ENCODE assay signal across 24 mouse cellular contexts in genomic region chr15:103190083-103190482, GRCm38 (mm10). TPM values are rescaled to one million over a fixed set of nuclear protein-coding genes. Genes with fewer than 3 reads are reported as not detected.
DNase-seq lines count a peak whose midpoint lies in the region; ATAC-seq and TF ChIP-seq lines count a peak whose summit lies in the region.
"Had no signal": no experiment of that assay in that cellular context is flagged by ENCODE, and none has a peak within 500 bp of the region (broad histone marks: within the 10 kb centered on the region; RNA-seq: fewer than 3 reads in every experiment).

No protein-coding gene starts in this region.

- no peak overlapping the region for H3K27ac ChIP-seq in forebrain, embryonic 11.5 days (ENCODE audit: low read depth, low read length)
- no peak overlapping the region for H3K27ac ChIP-seq in forebrain, embryonic 14.5 days (ENCODE audit: low read depth, low read length)
- H3K27ac ChIP-seq in kidney, embryonic 14.5 days (ENCODE audit: low read depth, low read length) = peak overlapping the region; percentile 73; the same call in 1 of the 2 replicates
- peak overlapping the region; percentile 48; the same call in 1 of the 2 replicates for H3K27ac ChIP-seq in kidney, postnatal 0 days
- H3K27ac ChIP-seq: heart, adult 2 months; heart, embryonic 10.5 days; heart, embryonic 13.5 days; intestine, embryonic 15.5 days had no signal

- no peak overlapping the region for H3K4me3 ChIP-seq in forebrain, embryonic 11.5 days (ENCODE audit: low read depth, low read length)
- no peak overlapping the region for H3K4me3 ChIP-seq in forebrain, embryonic 14.5 days (ENCODE audit: low read depth, low read length)
- no peak overlapping the region for H3K4me3 ChIP-seq in kidney, embryonic 14.5 days (ENCODE audit: low read length)
- no peak overlapping the region for H3K4me3 ChIP-seq in kidney, postnatal 0 days (replicated peaks; ENCODE audit: low read depth, low read length)
- H3K4me3 ChIP-seq: heart, adult 2 months; heart, embryonic 10.5 days; heart, embryonic 13.5 days; intestine, embryonic 15.5 days had no signal

- no peaks in the 10 kb centered on the region for H3K27me3 ChIP-seq in forebrain, embryonic 11.5 days (ENCODE audit: control insufficient read depth, insufficient read depth, low read length)
- no peaks in the 10 kb centered on the region for H3K27me3 ChIP-seq in forebrain, embryonic 14.5 days (replicated peaks; ENCODE audit: control insufficient read depth, insufficient read depth, low read length)
- no peaks in the 10 kb centered on the region for H3K27me3 ChIP-seq in kidney, embryonic 14.5 days (ENCODE audit: control insufficient read depth, insufficient read depth, low read length)
- H3K27me3 ChIP-seq in kidney, postnatal 0 days (ENCODE audit: insufficient read depth, low read length) = no peaks in the 10 kb centered on the region
- H3K27me3 ChIP-seq: CH12.LX; heart, embryonic 13.5 days; intestine, embryonic 15.5 days; Patski had no signal

- no peaks in the 10 kb centered on the region for H3K9me3 ChIP-seq in forebrain, embryonic 11.5 days (ENCODE audit: control insufficient read depth, low read length)
- no peaks in the 10 kb centered on the region for H3K9me3 ChIP-seq in forebrain, embryonic 14.5 days (replicated peaks; ENCODE audit: control insufficient read depth, low read length)
- no peaks in the 10 kb centered on the region for H3K9me3 ChIP-seq in kidney, embryonic 14.5 days (ENCODE audit: control insufficient read depth, low read length)
- no peaks in the 10 kb centered on the region for H3K9me3 ChIP-seq in kidney, postnatal 0 days (replicated peaks; ENCODE audit: low read length)
- H3K9me3 ChIP-seq: G1E; heart, embryonic 10.5 days; heart, embryonic 13.5 days; intestine, embryonic 15.5 days had no signal

- H3K4me1 ChIP-seq in forebrain, embryonic 11.5 days (replicated peaks; ENCODE audit: control insufficient read depth, insufficient read depth, low read length) = no peaks in the 10 kb centered on the region
- no peaks in the 10 kb centered on the region for H3K4me1 ChIP-seq in forebrain, embryonic 14.5 days (ENCODE audit: control insufficient read depth, insufficient read depth, low read length)
- H3K4me1 ChIP-seq in kidney, embryonic 14.5 days (ENCODE audit: control insufficient read depth, insufficient read depth, low read length) = 0 out of 2 replicates have a peak, but pooled peaks cover 12% of the 10 kb centered on the region
- peaks cover 5% of the 10 kb centered on the region for H3K4me1 ChIP-seq in kidney, postnatal 0 days (replicated peaks; ENCODE audit: insufficient read depth, low read length)
- H3K4me1 ChIP-seq: intestine, embryonic 15.5 days had no signal

- peak; percentile 49 for DNase-seq in forebrain, embryonic 11.5 days (ENCODE audit: low spot score)
- no peak for DNase-seq in forebrain, embryonic 14.5 days (ENCODE audit: low spot score)
- DNase-seq in kidney, adult 18-20 months = no peak
- no peak for DNase-seq in kidney, postnatal 0 days (ENCODE audit: low spot score)
- no peak for DNase-seq in kidney, adult 9 months
- DNase-seq: adrenal gland, postnatal 10 days; adrenal gland, postnatal 36 days; B cell, adult 2 months; cerebellum, adult 18-20 months; cerebellum, adult 9-10 months; cerebellum, postnatal 14 days; gastrocnemius, postnatal 10 days; gastrocnemius, postnatal 36 days; heart, adult 2 months; heart, postnatal 14 days; heart, postnatal 4 days had no signal

- ATAC-seq in forebrain, embryonic 11.5 days (replicated peaks; ENCODE audit: low FRiP score) = no peak
- no peak for ATAC-seq in forebrain, embryonic 14.5 days
- peak; percentile 58 for ATAC-seq in kidney, embryonic 14.5 days (ENCODE audit: low FRiP score, low TSS enrichment)
- 0 out of 2 replicates have a peak, but pooled peaks have one; percentile 23 for ATAC-seq in kidney, postnatal 0 days (replicated peaks; ENCODE audit: low FRiP score, low read depth)
- ATAC-seq: hindbrain, embryonic 16.5 days; intestine, embryonic 15.5 days; Patski had no signal

- H3K9ac ChIP-seq in forebrain, embryonic 11.5 days (ENCODE audit: low read length) = no peak overlapping the region
- no peak overlapping the region for H3K9ac ChIP-seq in forebrain, embryonic 14.5 days (ENCODE audit: low read length)
- no peak overlapping the region for H3K9ac ChIP-seq in kidney, embryonic 14.5 days (ENCODE audit: low read depth, low read length)
- no peak overlapping the region for H3K9ac ChIP-seq in kidney, postnatal 0 days (ENCODE audit: low read depth, low read length)
- H3K9ac ChIP-seq: intestine, embryonic 15.5 days had no signal

- TF ChIP-seq CTCF in kidney, postnatal 0 days (IDR thresholded peaks at IDR 0.05; ENCODE audit: low read depth) = no peak

- no peak overlapping the region for H3K4me2 ChIP-seq in forebrain, embryonic 11.5 days (ENCODE audit: low read depth, low read length, severe bottlenecking)
- no peak overlapping the region for H3K4me2 ChIP-seq in forebrain, embryonic 14.5 days (ENCODE audit: low read length)
- H3K4me2 ChIP-seq in kidney, embryonic 14.5 days (replicated peaks; ENCODE audit: low read depth, low read length) = no peak overlapping the region
- no peak overlapping the region for H3K4me2 ChIP-seq in kidney, postnatal 0 days (ENCODE audit: low read length)
- H3K4me2 ChIP-seq: heart, embryonic 13.5 days; intestine, embryonic 15.5 days had no signal

- 90% methylated on average over 7 of the region's 7 CpGs for WGBS in forebrain, embryonic 11.5 days
- WGBS in forebrain, embryonic 14.5 days = 88% methylated on average over 7 of the region's 7 CpGs
- WGBS in kidney, embryonic 14.5 days = 26% methylated on average over 7 of the region's 7 CpGs
- WGBS in kidney, postnatal 0 days = 34% methylated on average over 7 of the region's 7 CpGs

- no peaks in the 10 kb centered on the region; the same call in 1 of the 2 replicates for H3K36me3 ChIP-seq in forebrain, embryonic 11.5 days (ENCODE audit: control insufficient read depth, insufficient read depth, low read length)
- H3K36me3 ChIP-seq in forebrain, embryonic 14.5 days (ENCODE audit: control insufficient read depth, insufficient read depth, low read length) = peaks cover 54% of the 10 kb centered on the region
- H3K36me3 ChIP-seq in kidney, embryonic 14.5 days (ENCODE audit: control insufficient read depth, insufficient read depth, low read length) = peaks cover 36% of the 10 kb centered on the region
- H3K36me3 ChIP-seq in kidney, postnatal 0 days (ENCODE audit: insufficient read depth, low read length) = peaks cover 5% of the 10 kb centered on the region; the same call in 1 of the 2 replicates

RNA-seq across cellular contexts. Expression of gene Smug1, which starts 23.2 kb away (rescaled TPM):
- 20.5 and 23.3 TPM in 2 replicates for polyA plus RNA-seq in forebrain, embryonic 11.5 days (2014; fragmentation: Nextera tagmentation; extraction: Ambion mirVana)
- polyA plus RNA-seq in forebrain, embryonic 14.5 days (2014; fragmentation: Nextera tagmentation; extraction: Ambion mirVana) = 25.3 and 26.5 TPM in 2 replicates
- polyA plus RNA-seq in kidney, embryonic 14.5 days (2014; fragmentation: Nextera tagmentation; extraction: Ambion mirVana) = 11.5 and 19.5 TPM in 2 replicates
- 13.0 TPM in 2 replicates for polyA plus RNA-seq in kidney, postnatal 0 days (2015; fragmentation: Nextera tagmentation; extraction: Ambion mirVana)

RNA-seq across cellular contexts. Expression of gene Cbx5, which starts 49.5 kb away (rescaled TPM):
- polyA plus RNA-seq in forebrain, embryonic 11.5 days (2014; fragmentation: Nextera tagmentation; extraction: Ambion mirVana) = 214 and 221 TPM in 2 replicates
- polyA plus RNA-seq in forebrain, embryonic 14.5 days (2014; fragmentation: Nextera tagmentation; extraction: Ambion mirVana) = 154 and 164 TPM in 2 replicates
- 146 and 161 TPM in 2 replicates for polyA plus RNA-seq in kidney, embryonic 14.5 days (2014; fragmentation: Nextera tagmentation; extraction: Ambion mirVana)
- 62.0 and 68.2 TPM in 2 replicates for polyA plus RNA-seq in kidney, postnatal 0 days (2015; fragmentation: Nextera tagmentation; extraction: Ambion mirVana)

RNA-seq across cellular contexts. Expression of gene Hnrnpa1, which starts 50.1 kb away (rescaled TPM):
- 1,395 and 1,473 TPM in 2 replicates for polyA plus RNA-seq in forebrain, embryonic 11.5 days (2014; fragmentation: Nextera tagmentation; extraction: Ambion mirVana)
- 790 and 857 TPM in 2 replicates for polyA plus RNA-seq in forebrain, embryonic 14.5 days (2014; fragmentation: Nextera tagmentation; extraction: Ambion mirVana)
- polyA plus RNA-seq in kidney, embryonic 14.5 days (2014; fragmentation: Nextera tagmentation; extraction: Ambion mirVana) = 1,180 and 1,314 TPM in 2 replicates
- polyA plus RNA-seq in kidney, postnatal 0 days (2015; fragmentation: Nextera tagmentation; extraction: Ambion mirVana) = 705 and 720 TPM in 2 replicates

Comparison
In these comparisons a context has a peak if more than half of its experiments do, and no peak if none do; other contexts are left out.
1. ATAC-seq: peak in kidney, embryonic 14.5 days (single experiment) and kidney, postnatal 0 days (single experiment); none in forebrain, embryonic 11.5 days (single experiment) and forebrain, embryonic 14.5 days (single experiment).
2. H3K27ac ChIP-seq: peak in kidney, embryonic 14.5 days (single experiment) and kidney, postnatal 0 days (single experiment); none in forebrain, embryonic 11.5 days (single experiment) and forebrain, embryonic 14.5 days (single experiment).